Mouse (Mus musculus) T-cell, adult 66 days (primary cell): ENCODE results near the gene Bag2. TPM values are rescaled to one million over a fixed set of nuclear protein-coding genes. Genes with fewer than 3 reads are reported as not detected.

Experiments used
- total RNA-seq, 2 experiments: library from RNA; stranded (reverse); gene quantifications; 3 replicates in 1 of 2; 4 replicates in 1 of 2; pipeline ENCODE4 v1.2.4; 2023

Gene Bag2
- total RNA-seq, result 1 to 10 TPM; 4.2 to 5.8 TPM

GRCm38 (mm10) chr1:33757491-33758041, at the start of gene Bag2:
Bag2 (minus strand) TSS chr1:33757795.

DNA sequence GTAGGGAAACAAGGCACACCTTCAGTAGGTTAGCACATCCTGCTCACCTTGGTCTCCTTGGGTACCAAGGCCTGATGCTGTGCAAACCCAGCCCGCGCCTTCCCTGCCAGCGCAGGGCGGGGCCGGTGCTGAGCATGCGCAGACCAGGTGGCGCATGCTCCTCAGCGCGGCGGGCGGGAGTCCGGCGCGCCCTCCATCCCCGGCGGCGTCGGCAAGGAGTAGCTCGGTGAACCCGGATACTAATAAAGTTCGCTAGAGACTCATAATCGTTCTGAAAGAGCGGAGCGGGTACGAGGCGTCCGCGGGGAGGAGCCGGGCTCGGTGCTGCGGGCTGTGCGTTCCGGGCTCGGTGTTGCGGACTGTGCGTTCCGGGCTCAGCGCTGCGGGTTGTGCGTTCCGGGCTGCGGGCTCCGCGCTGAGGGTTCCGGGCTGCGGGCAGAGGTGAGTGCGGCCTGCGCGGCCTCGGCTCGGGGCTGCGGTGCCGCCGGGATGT, 37.8 kb downstream of the Bag2 start, which contains the start of gene Rab23:
Rab23 (plus strand) TSS at position 155 of the 493 bp plus-strand sequence.

Other genes starting within 250 kb of the Bag2 start
- 10 to 100 TPM; 15.9 to 20.5 TPM for gene Prim2, start 88.0 kb downstream of the Bag2 start, total RNA-seq
- 10 to 100 TPM in 1 of 2 experiments, 1 to 10 TPM in 1; 9.3 to 13.4 TPM for gene Rab23, start 37.9 kb downstream of the Bag2 start, total RNA-seq
- gene Zfp451, start 56.8 kb upstream of the Bag2 start, total RNA-seq, result 10 to 100 TPM; 47.8 to 49.1 TPM
- gene Bend6, start 150.0 kb upstream of the Bag2 start, total RNA-seq, result 1 to 10 TPM; 4.5 to 5.0 TPM
- 10 to 100 TPM; 13.6 to 16.0 TPM for gene Dst, start 150.4 kb upstream of the Bag2 start, total RNA-seq